Mouse (Mus musculus) leukemia stem cell, adult 10-12 weeks (primary cell): ENCODE data around the gene Olfr1262. TPM values are rescaled to one million over a fixed set of nuclear protein-coding genes. Genes with fewer than 3 reads are reported as not detected.

Experiments used
- polyA plus RNA-seq: library from polyadenylated mRNA; stranded (reverse); fragments of >175 nt; gene quantifications from 2 replicates; pipeline ENCODE4 v1.2.3, GENCODE M21; 2012; ENCODE audit warnings: low replicate concordance

Gene Olfr1262
- not detected in 2 replicates for polyA plus RNA-seq

DNA sequence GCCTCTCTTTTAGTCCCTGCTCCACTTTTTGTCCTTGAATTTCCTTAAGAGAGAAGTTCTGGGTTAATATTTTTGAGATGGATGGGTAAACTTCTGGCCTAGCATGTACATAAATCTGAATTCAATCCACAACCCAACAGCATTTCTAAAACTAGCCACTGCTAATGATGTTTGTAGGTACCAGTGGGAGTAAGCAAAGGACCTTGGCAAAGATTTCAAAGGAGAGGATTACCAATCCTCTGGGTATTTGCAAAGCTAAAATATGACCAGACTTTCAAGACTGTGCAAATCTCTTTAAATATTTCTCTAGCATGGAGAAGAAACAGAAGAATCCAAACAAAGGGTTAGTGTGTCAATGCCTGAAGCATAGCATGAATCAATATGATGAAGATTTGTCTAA is at the start of gene Olfr1262:
Gene Olfr1262 (plus strand): TSS at position 301 of the 400 bp plus-strand sequence.

DNA sequence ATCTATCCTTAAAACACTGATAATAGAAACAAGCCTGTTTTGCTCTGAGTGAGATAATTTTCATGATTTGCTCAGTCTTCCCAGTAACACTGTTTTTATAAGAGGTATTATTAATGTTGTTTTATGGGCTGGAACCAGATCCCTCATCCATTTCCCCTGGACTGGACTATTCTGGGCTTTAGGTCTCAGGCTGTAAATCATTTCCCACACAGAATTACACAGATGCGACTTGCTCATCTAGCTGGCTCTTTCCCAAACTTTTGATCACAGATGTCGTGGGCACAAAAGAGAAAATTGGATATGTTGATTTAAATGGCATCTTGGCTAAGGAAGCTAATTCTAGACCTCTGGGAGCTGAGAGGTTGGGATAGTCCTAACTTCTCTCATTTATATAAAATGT is 25.8 kb upstream of the Olfr1262 start, which contains the start of gene Olfr1260:
Gene Olfr1260 (plus strand): TSS at position 157 of the 400 bp plus-strand sequence.

DNA sequence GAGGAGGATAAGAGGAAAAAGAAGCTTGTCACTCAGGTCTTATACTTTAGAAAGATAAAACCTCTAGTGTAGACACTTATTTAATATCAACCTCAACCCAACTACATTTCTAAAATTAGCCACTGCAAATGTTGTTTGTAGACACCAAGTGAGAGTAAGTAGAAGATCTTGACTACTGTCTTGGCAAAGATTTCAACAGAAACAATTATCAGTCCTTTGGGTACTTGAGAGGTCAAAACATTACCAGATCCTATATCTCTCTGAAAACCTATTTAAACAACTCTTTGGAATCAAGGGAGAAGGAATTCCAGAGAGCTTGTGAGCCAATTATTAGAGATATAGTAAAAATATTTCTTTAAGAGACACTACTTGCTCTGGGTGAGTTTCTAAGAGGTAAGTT is 9.0 kb upstream of the Olfr1262 start, which contains the start of gene Olfr1261:
Gene Olfr1261 (plus strand): TSS at position 301 of the 400 bp plus-strand sequence.

DNA sequence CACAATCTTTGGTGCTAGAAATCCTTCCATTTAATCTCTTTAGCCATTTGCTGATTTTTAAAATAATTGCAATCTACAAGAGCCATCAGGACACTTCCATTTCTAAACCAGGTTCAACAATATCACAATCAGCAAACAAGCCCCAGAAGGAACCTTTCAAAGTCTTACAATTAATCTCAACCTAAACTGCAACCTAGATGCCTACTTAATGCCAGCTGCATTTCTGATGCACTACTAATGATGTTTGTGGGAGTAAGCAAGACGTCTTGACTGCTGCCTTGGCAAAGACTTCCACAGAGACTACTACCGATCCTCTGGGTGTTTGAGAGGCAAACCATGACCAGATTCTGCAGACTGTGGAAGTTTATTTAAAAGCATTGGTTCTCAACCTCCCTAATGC is 11.9 kb downstream of the Olfr1262 start, which contains the start of gene Olfr1263:
Gene Olfr1263 (plus strand): TSS at position 301 of the 400 bp plus-strand sequence.

DNA sequence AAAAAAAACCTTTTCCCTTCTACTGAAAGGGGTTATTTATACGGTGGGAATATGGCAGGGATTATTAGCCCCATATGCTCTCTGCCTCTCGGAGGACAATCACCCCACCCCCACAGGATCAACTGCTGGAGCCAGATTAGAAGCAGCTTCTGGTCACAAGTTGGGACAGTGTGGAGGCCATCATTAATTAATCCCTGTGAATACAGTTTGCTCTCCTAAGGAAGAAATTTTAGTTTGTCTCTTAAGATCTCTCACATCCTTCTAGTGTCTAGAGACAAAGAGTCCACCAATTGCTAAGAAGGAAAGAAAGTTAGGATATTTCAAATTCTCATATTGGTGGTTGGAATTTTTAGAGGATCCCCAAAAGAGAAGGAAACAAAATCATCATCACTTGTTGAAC is 25.5 kb downstream of the Olfr1262 start, which contains the start of gene Olfr1264:
Gene Olfr1264 (minus strand): TSS at position 101 of the 400 bp plus-strand sequence.

DNA sequence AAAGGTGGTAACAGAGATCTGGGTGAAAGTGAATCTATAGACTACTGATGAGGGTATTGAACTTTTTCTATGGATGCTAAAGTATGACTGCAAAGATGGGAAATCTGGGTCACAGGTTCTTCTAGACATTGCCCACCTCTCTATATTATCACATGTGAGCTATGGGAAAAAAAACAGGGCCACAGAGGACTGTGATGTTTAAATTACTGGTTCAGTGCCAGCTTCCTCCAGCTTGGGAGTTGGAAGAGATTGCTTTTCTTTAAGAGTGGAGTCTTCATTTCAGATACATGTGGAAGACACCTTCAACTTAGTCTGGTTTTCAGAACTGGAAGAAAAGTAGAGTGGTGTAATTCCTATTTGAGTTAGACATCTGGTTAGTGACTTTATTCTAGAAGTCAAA is 35.1 kb downstream of the Olfr1262 start, which contains the start of gene Olfr1265:
Gene Olfr1265 (plus strand): TSS at position 301 of the 400 bp plus-strand sequence.

Other genes starting within 250 kb of the Olfr1262 start
- 0.05 TPM in 1 of 2 replicates, not detected in the other for gene Olfr1253, start 243.1 kb upstream of the Olfr1262 start, polyA plus RNA-seq
- gene Olfr1254, start 206.5 kb upstream of the Olfr1262 start, polyA plus RNA-seq: not detected in 2 replicates
- gene Olfr1255, start 188.1 kb upstream of the Olfr1262 start, polyA plus RNA-seq: not detected in 2 replicates
- gene Olfr1256, start 158.6 kb upstream of the Olfr1262 start, polyA plus RNA-seq: not detected in 2 replicates
- not detected in 2 replicates for gene Olfr48, start 151.9 kb upstream of the Olfr1262 start, polyA plus RNA-seq
- not detected in 2 replicates for gene Olfr1257, start 121.7 kb upstream of the Olfr1262 start, polyA plus RNA-seq
- gene Olfr1258, start 72.8 kb upstream of the Olfr1262 start, polyA plus RNA-seq: not detected in 2 replicates
- gene Olfr1259, start 51.5 kb upstream of the Olfr1262 start, polyA plus RNA-seq: not detected in 2 replicates
- gene Olfr1260, start 25.8 kb upstream of the Olfr1262 start, polyA plus RNA-seq: not detected in 2 replicates
- gene Olfr1261, start 8.9 kb upstream of the Olfr1262 start, polyA plus RNA-seq: not detected in 2 replicates
- gene Olfr1263, start 12.0 kb downstream of the Olfr1262 start, polyA plus RNA-seq: not detected in 2 replicates
- not detected in 2 replicates for gene Olfr1264, start 25.4 kb downstream of the Olfr1262 start, polyA plus RNA-seq
- not detected in 2 replicates for gene Olfr1265, start 35.2 kb downstream of the Olfr1262 start, polyA plus RNA-seq
- gene Olfr140, start 63.4 kb downstream of the Olfr1262 start, polyA plus RNA-seq: not detected in 2 replicates
- gene Olfr1269, start 121.3 kb downstream of the Olfr1262 start, polyA plus RNA-seq: not detected in 2 replicates
- not detected in 2 replicates for gene Olfr32, start 142.2 kb downstream of the Olfr1262 start, polyA plus RNA-seq
- not detected in 2 replicates for gene Olfr1270, start 152.9 kb downstream of the Olfr1262 start, polyA plus RNA-seq
- not detected in 2 replicates for gene Olfr1506, start 224.3 kb downstream of the Olfr1262 start, polyA plus RNA-seq